Mouse (Mus musculus) cerebellum, adult 2 months (tissue): ENCODE results near the gene Suv39h1.

ENCODE experiments used
- CTCF ChIP-seq: fragments of 200-500 bp; IDR thresholded peaks from 2 replicates; pipeline ENCODE4 v1.5.1; 2011; ENCODE audit warnings: low read depth, mild to moderate bottlenecking, control low read depth, low read length, moderate library complexity, borderline replicate concordance; ENCODE audit not compliant: insufficient read depth
- POLR2A ChIP-seq: fragments of 200-500 bp; IDR thresholded peaks from 2 replicates; pipeline ENCODE4 v1.6.1; 2011; ENCODE audit warnings: low read length, control low read depth, borderline replicate concordance; ENCODE audit not compliant: insufficient read depth

DNA sequence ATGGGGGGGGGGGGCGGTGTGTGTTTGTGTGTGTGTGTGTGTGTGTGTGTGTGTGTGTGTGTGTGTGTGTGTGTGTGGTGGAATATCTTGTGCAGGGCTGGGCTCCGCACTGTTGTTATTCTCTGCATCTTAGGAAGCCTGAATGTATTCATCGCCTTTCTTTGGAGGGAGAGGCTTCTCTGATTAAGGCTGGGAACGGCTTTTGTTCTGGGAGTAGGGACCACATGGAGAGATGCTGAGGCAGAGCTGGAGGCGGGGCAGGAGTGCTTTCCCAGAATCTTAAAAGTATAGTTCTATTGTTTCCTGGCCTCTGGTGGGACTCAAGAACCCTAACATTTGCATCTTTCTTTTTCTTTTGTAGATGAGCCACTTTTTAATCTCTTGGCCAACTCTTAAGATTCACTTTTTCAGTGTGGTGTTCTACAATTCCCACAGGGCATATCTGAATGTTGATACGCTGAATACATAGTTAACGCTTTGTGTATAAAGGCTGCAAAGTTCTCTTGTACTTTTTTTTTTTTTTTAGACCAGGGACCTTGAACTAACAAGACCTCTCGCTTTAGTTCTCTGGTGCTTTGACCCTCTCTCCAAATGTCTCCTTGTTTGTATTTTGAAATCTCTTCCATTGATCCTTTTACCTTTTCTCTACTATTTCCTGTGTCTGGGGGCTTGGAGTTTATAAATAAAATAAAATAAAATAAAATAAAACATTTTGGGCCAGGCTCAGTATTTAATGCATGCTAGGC lies 60.8 kb downstream of the Suv39h1 start:
- TF ChIP-seq POLR2A (no peak), CTCF (no peak)
